Mouse (Mus musculus): ENCODE results near the gene Cep131. TPM values are rescaled to one million over a fixed set of nuclear protein-coding genes. Genes with fewer than 3 reads are reported as not detected.

The Cep131 gene
- polyA plus RNA-seq, 1 experiment = 10.1 TPM

DNA sequence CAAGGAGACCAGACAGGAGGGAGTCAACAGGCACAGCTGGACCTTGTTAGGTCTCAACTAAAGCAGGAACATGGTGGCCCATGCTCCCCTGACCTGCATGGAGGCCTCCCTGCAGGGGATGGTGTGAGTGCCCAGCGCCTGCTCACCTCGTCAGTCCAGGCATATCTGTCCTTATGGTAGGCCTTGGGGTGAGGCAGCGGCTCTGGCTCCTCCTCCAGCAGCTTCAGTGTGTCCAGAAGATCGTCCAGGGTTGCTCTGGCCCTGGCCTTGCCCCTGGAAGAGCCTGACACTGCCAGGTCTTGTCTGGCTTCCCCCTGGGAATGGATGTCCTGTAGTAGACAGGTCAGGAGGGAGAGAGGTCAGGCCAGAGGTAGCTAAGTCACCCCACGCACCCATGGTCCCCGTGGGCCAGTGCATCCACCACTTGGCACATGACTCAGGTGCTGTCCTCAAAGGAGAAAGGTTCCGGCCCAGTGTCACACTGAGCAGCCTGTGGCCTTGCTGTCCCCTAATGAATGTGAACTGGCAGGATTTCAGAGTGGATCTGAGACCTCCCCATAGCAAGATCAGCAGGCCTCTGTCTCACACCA, 14.8 kb downstream of the Cep131 start:
- no peak overlapping the region for H3K4me3 ChIP-seq (ENCODE audit: insufficient read depth, low read length)
- TF ChIP-seq POLR2A (IDR thresholded peaks at IDR 0.05; ENCODE audit: low read depth, low read length) = no peak
- no peak overlapping the region for H3K27ac ChIP-seq (ENCODE audit: insufficient read depth, low read length)
- no peaks in the 10 kb centered on the region for H3K4me1 ChIP-seq (ENCODE audit: control insufficient read depth, insufficient read depth, low read length)

DNA sequence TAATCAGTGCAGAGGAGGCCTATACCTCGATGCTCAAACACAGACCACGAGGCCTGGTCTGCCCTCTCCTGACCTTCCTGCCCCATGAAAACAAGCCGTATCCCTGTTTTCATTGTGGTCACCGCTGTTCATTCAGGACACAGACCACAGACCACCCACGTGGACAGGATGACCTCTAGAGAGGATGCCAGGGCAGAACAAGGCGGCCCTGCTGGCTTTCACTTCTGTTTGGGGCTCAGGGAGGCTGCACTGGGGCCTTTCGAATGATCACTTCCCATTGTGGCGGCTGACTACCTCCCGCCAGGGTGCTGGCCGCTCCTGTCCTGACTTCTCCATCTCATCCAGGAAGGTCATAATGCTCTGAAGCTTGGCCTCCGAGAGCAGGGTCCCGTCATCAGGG, 15.6 kb downstream of the Cep131 start:
- TF ChIP-seq CTCF (IDR thresholded peaks at IDR 0.05; ENCODE audit: borderline replicate concordance, insufficient read depth, low read length) (no peak), POLR2A (IDR thresholded peaks at IDR 0.05; ENCODE audit: low read depth, low read length) (no peak)
- no peaks in the 10 kb centered on the region for H3K4me1 ChIP-seq (ENCODE audit: control insufficient read depth, insufficient read depth, low read length)
- H3K4me3 ChIP-seq (ENCODE audit: insufficient read depth, low read length) = no peak overlapping the region
- H3K27ac ChIP-seq (ENCODE audit: insufficient read depth, low read length) = no peak overlapping the region

DNA sequence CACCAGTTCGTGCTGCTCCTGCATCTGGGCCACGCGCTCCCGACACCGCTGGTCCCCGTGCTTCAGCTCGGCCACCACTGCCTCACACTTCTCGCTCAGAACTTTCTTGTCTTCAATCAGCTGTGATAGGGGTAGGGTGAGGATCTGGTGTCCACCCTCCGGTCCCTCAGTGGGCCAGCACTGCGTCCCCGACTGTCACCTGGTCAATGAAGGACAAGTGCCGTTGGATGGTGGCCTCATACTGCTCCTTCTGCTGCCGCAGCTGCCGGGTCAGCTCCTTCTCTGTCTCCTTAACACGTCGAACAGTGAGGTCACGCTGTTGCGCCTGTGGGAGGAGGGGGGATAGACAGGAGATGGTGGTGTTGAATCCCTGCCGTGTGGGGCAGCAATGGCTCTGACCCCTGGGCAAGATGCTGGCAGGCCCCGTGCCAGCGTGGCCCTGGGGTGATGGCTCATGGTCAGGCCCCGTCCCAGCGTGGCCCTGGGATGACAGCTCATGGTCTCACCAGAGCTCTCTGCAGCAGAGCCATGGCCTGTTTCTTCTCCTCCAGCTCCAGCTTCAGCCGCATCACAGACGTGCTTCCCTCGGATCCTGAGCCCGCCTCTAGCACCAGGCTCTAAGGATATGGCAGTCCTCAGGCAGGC, 16.2 kb downstream of the Cep131 start:
- Histone ChIP-seq H3K27ac (ENCODE audit: insufficient read depth, low read length) (no peak overlapping the region), H3K4me3 (ENCODE audit: insufficient read depth, low read length) (no peak overlapping the region), H3K4me1 (ENCODE audit: control insufficient read depth, insufficient read depth, low read length) (no peaks in the 10 kb centered on the region)
- TF ChIP-seq CTCF (IDR thresholded peaks at IDR 0.05; ENCODE audit: borderline replicate concordance, insufficient read depth, low read length) = no peak
- TF ChIP-seq POLR2A (IDR thresholded peaks at IDR 0.05; ENCODE audit: low read depth, low read length) = no peak

DNA sequence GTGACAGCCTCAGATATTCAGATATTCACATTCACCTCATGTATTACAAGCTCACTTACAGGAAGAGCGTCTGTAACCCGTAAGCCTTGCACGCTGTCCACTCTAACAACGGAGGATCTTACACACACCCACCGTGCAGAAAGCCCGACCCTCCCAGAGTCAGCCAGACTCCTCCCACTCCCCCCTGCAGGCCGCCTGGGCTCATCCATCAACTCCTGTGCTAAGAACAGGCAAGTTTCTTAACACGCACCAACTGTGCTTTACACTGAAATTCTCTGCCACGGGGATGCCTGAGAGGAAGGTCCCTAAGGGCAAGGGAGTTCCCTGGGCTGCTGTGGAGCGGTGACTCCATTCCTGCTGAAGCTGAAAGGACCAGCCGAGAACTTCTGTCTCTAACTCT, 17.4 kb downstream of the Cep131 start:
- Histone ChIP-seq H3K4me1 (ENCODE audit: control insufficient read depth, insufficient read depth, low read length) (no peaks in the 10 kb centered on the region), H3K4me3 (ENCODE audit: insufficient read depth, low read length) (no peak overlapping the region), H3K27ac (ENCODE audit: insufficient read depth, low read length) (no peak overlapping the region)
- no peak for TF ChIP-seq POLR2A (IDR thresholded peaks at IDR 0.05; ENCODE audit: low read depth, low read length)
- TF ChIP-seq CTCF (IDR thresholded peaks at IDR 0.05; ENCODE audit: borderline replicate concordance, insufficient read depth, low read length) = no peak

DNA sequence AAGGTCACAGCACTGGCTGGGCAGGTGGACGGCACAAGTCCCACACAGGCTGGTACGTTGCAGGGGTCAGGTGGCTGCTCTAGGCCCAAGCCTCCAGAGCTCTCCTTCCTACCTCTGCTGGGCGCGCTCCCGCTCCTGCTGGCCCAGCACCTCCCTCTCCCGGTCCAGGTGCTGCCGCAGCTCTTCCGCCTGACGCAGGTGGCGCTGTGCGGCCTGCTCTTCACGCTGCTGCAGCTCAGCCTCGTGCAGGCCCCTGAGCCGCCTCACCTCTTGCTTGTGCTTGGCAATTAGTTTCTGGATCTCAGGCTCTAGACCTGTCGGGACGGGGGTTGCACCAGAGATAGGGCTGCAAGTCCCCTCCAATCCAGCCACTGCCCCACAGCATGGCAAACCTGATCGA, 18.8 kb downstream of the Cep131 start:
- Histone ChIP-seq H3K4me3 (ENCODE audit: insufficient read depth, low read length) (no peak overlapping the region), H3K27ac (ENCODE audit: insufficient read depth, low read length) (no peak overlapping the region), H3K4me1 (ENCODE audit: control insufficient read depth, insufficient read depth, low read length) (no peaks in the 10 kb centered on the region)
- peak; percentile 24; the same call in 1 of the 2 replicates for TF ChIP-seq CTCF (IDR thresholded peaks at IDR 0.05; ENCODE audit: borderline replicate concordance, insufficient read depth, low read length)
- no peak for TF ChIP-seq POLR2A (IDR thresholded peaks at IDR 0.05; ENCODE audit: low read depth, low read length)

DNA sequence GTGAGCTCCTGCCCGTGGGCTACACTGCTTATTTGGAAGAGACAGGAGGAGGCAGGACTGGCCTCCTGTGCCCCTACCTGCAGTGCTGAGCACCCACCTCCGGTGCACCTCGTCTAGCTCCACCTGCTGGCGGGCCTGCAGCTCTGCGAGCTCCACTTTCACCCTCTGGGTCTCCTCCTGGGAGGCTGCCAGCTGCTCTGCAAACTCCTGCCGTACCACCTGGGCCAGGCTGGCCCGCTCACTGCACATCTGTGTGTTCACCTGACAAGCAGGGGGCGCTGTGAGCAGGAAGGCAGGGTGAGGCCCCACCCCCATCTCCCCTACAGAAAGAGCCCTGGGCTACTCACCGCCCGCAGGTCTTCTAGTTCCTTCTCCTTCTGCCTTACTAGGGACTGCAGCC, 21.3 kb downstream of the Cep131 start:
- Histone ChIP-seq H3K27ac (ENCODE audit: insufficient read depth, low read length) (no peak overlapping the region), H3K4me1 (ENCODE audit: control insufficient read depth, insufficient read depth, low read length) (no peaks in the 10 kb centered on the region), H3K4me3 (ENCODE audit: insufficient read depth, low read length) (no peak overlapping the region)
- no peak for TF ChIP-seq POLR2A (IDR thresholded peaks at IDR 0.05; ENCODE audit: low read depth, low read length)
- TF ChIP-seq CTCF (IDR thresholded peaks at IDR 0.05; ENCODE audit: borderline replicate concordance, insufficient read depth, low read length) = peak; percentile 80

DNA sequence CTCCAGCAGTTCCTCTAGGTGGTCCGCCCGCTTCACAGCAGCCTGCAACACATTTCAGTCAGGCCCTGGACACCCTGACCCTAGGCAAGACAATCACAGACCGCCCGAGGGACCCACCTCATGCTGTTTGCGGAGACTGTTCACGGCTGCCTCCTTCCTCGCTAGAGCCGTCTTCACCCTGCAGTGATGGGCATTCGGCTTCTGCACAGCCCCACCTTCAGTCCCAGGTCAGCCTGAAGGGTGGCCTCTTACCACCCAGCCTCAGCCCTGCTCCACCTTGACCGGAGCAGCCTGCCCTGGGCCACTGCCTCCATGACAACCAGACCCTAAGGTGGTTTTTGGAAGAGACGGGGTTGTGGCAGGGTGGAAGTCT, 22.0 kb downstream of the Cep131 start:
- H3K4me3 ChIP-seq (ENCODE audit: insufficient read depth, low read length) = no peak overlapping the region
- TF ChIP-seq CTCF (IDR thresholded peaks at IDR 0.05; ENCODE audit: borderline replicate concordance, insufficient read depth, low read length) (no peak), POLR2A (IDR thresholded peaks at IDR 0.05; ENCODE audit: low read depth, low read length) (no peak)
- no peak overlapping the region for H3K27ac ChIP-seq (ENCODE audit: insufficient read depth, low read length)
- H3K4me1 ChIP-seq (ENCODE audit: control insufficient read depth, insufficient read depth, low read length) = no peaks in the 10 kb centered on the region

DNA sequence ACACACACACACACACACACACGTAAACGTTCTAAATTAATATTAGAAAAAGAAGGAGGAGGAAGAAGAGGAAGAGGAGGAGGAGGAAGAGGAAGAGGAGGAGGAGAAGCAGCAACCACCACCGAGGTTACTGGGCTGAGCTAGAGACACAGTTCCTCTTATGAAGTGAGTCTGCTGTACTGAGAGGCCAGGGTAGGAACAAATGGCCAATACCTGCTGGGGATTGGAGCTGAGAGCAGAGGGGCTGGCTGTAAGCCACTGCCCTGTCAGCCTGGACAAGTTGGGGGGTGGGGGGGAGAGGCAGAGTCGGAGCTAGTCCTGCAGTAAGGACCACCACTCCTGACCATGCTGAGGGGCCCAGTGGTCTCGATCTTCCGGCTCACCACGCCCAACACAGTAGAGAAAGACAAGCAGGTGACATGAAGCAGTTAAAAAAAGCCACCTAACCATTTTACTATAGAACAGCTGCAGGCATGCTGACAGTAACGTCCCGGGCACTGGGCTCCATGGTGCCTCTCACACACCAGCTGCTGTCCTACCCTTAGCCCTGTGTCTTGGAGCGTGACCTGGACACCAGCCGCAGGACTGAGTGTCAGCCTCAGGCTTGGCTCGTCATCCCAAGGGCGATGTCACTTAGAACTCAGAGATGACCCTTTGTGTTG, 22.5 kb downstream of the Cep131 start:
- no peak overlapping the region for H3K4me3 ChIP-seq (ENCODE audit: insufficient read depth, low read length)
- no peak for TF ChIP-seq CTCF (IDR thresholded peaks at IDR 0.05; ENCODE audit: borderline replicate concordance, insufficient read depth, low read length)
- TF ChIP-seq POLR2A (IDR thresholded peaks at IDR 0.05; ENCODE audit: low read depth, low read length) = no peak
- H3K4me1 ChIP-seq (ENCODE audit: control insufficient read depth, insufficient read depth, low read length) = no peaks in the 10 kb centered on the region
- no peak overlapping the region for H3K27ac ChIP-seq (ENCODE audit: insufficient read depth, low read length)

DNA sequence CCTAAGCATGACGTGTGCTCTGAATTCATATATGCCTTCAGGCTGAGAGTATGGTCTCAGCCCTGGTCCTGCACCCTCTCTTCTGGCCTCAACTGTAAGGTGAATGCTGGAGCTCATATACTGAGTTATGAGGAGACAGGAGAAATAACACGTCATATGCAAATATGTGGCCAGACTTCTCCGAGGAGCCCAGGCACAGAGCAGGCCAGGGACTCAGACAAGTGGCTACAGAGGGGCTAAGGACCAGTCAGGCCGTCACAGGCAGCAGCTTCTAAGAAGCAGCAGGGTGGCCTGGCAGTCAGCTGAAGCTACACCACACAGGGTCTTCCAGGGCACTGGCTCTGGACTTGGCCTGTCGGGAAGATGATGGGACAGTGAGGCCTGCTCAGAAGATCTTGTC, 23.3 kb downstream of the Cep131 start:
- TF ChIP-seq CTCF (IDR thresholded peaks at IDR 0.05; ENCODE audit: borderline replicate concordance, insufficient read depth, low read length) (no peak), POLR2A (IDR thresholded peaks at IDR 0.05; ENCODE audit: low read depth, low read length) (no peak)
- Histone ChIP-seq H3K4me1 (ENCODE audit: control insufficient read depth, insufficient read depth, low read length) (no peaks in the 10 kb centered on the region), H3K4me3 (ENCODE audit: insufficient read depth, low read length) (no peak overlapping the region), H3K27ac (ENCODE audit: insufficient read depth, low read length) (no peak overlapping the region)

DNA sequence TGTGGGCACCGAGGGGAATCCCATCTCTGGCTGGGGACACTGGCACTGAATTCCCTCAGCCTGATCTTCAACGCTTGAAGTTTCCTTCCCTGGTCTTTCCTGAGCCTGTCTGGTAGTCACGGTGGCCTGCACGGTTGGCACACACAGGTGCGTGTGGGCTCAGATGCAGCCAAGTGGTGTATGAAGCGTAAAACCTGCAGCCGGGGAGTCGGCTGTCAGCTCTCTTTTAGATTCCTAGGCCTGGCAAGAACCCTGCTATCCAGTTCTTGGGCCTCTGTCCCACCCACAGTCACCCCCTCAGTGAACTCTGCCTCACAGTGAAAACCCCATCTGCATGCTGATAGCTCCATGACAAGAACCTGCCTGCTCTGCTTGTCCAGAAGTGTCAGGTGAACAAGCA, 26.0 kb downstream of the Cep131 start:
- Histone ChIP-seq H3K27ac (ENCODE audit: insufficient read depth, low read length) (no peak overlapping the region), H3K4me3 (ENCODE audit: insufficient read depth, low read length) (no peak overlapping the region), H3K4me1 (ENCODE audit: control insufficient read depth, insufficient read depth, low read length) (no peaks in the 10 kb centered on the region)
- TF ChIP-seq CTCF (IDR thresholded peaks at IDR 0.05; ENCODE audit: borderline replicate concordance, insufficient read depth, low read length) = no peak
